Mouse (Mus musculus) heart, adult 18-20 months (tissue): ENCODE data around the gene Dnajc19. TPM values are rescaled to one million over a fixed set of nuclear protein-coding genes. Genes with fewer than 3 reads are reported as not detected.

Experiments
- DNase-seq, 2 experiments: peaks; one replicate each; pipeline ENCODE4 v3.0.0; 2021 to 2022; ENCODE audit warnings: mixed read lengths in 1 of 2
- total RNA-seq, 2 experiments: library from RNA; stranded (reverse); gene quantifications; 2 replicates each; pipeline ENCODE4 v1.2.3; 2021

Dnajc19 gene
- total RNA-seq, 2 experiments from 2014 or later, result 147 to 156 TPM

- no peak for DNase-seq
These were observed 50.5 kb downstream of the Dnajc19 start for GRCm38 (mm10) chr3:34030601-34031000.

GRCm38 (mm10) chr3:34028935-34029334, 52.2 kb downstream of the Dnajc19 start:
- no peak for DNase-seq

- no peak for DNase-seq
These were observed 59.8 kb downstream of the Dnajc19 start for GRCm38 (mm10) chr3:34021259-34021828.

GRCm38 (mm10) chr3:34020382-34021258, 60.5 kb downstream of the Dnajc19 start:
- peak in 1 of 2 experiments; percentile 28 for DNase-seq

- peak; percentile 94 for DNase-seq
These were observed 61.4 kb downstream of the Dnajc19 start, which contains the start of gene Fxr1 for GRCm38 (mm10) chr3:34019540-34020381. Fxr1 (plus strand) TSS chr3:34019943.

- peak; percentile 37 to 68 for DNase-seq
These were observed 72.9 kb downstream of the Dnajc19 start for GRCm38 (mm10) chr3:34008191-34008590.

GRCm38 (mm10) chr3:34007611-34008010, 73.5 kb downstream of the Dnajc19 start:
- DNase-seq, result no peak

GRCm38 (mm10) chr3:34006824-34007223, 74.3 kb downstream of the Dnajc19 start:
- no peak for DNase-seq

- no peak for DNase-seq
These were observed 74.8 kb downstream of the Dnajc19 start for GRCm38 (mm10) chr3:34006301-34006700.

Other genes with a start within 250 kb of the Dnajc19 start
- gene Ccdc39, start 237.0 kb downstream of the Dnajc19 start, total RNA-seq, result under 1 TPM; 0.25 to 0.69 TPM
- 100 to 1,000 TPM; 185 to 189 TPM for gene Fxr1, start 61.4 kb downstream of the Dnajc19 start, total RNA-seq